Mouse (Mus musculus) heart, postnatal 4 days (tissue): ENCODE measurements around the gene Zfp830. TPM values are rescaled to one million over a fixed set of nuclear protein-coding genes. Genes with fewer than 3 reads are reported as not detected.

Source experiments
- total RNA-seq, 2 experiments: library from RNA; stranded (reverse); gene quantifications; 2 replicates each; pipeline ENCODE4 v1.2.3; 2021

Zfp830 gene
- total RNA-seq, 2 experiments from 2014 or later, result 16.5 to 17.4 TPM

Other genes starting within 250 kb of the Zfp830 start
- gene Cct6b, start within 50 bp of the Zfp830 start, total RNA-seq, result under 1 TPM in 1 of 2 experiments, not detected in 1; 0.27 TPM
- 10 to 100 TPM; 24.6 to 25.8 TPM for gene Lig3, start 16.8 kb downstream of the Zfp830 start, total RNA-seq
- 1 to 10 TPM; 3.6 to 4.4 TPM for gene Rffl, start 106.9 kb downstream of the Zfp830 start, total RNA-seq
- 10 to 100 TPM; 10.2 to 11.0 TPM for gene Rad51d, start 126.3 kb downstream of the Zfp830 start, total RNA-seq
- gene Fndc8, start 127.8 kb downstream of the Zfp830 start, total RNA-seq, result under 1 TPM; 0.12 to 0.16 TPM
- 10 to 100 TPM; 17.4 to 20.1 TPM for gene Nle1, start 144.1 kb downstream of the Zfp830 start, total RNA-seq
- gene Unc45b, start 146.2 kb downstream of the Zfp830 start, total RNA-seq, result 100 to 1,000 TPM; 177 to 187 TPM
- 10 to 100 TPM; 33.8 to 38.0 TPM for gene Slfn5, start 187.0 kb downstream of the Zfp830 start, total RNA-seq
- gene Slfn9, start 227.5 kb downstream of the Zfp830 start, total RNA-seq, result 10 to 100 TPM; 14.2 to 14.7 TPM